Mouse (Mus musculus) gastrocnemius, adult 18-20 months (tissue): ENCODE results near the gene Gfer. TPM values are rescaled to one million over a fixed set of nuclear protein-coding genes. Genes with fewer than 3 reads are reported as not detected.
A peak's percentile ranks its signal among the peaks of the same experiment; 100 is the strongest.

ENCODE experiments used
- DNase-seq: peaks from one replicate; pipeline ENCODE4 v3.0.0; 2021; ENCODE audit warnings: low spot score
- long read RNA-seq, 2 experiments: library from polyadenylated mRNA; stranded (forward); transcript quantifications; one replicate each; pipeline ENCODE4 v2.0.0; 2021
- total RNA-seq, 2 experiments: library from RNA; stranded (reverse); gene quantifications; 2 replicates each; pipeline ENCODE4 v1.2.3; 2021

Gfer gene
- 10 to 100 TPM; 41.1 to 48.3 TPM for total RNA-seq
- long read RNA-seq, experiment 1, transcript Gfer-204 (4 exons, 1,177 nt) = minor isoform, 9 of 53 reads
- long read RNA-seq, experiment 1, transcript Gfer-206 (2 exons, 1,706 nt) = minor isoform, 5 of 53 reads
- long read RNA-seq, experiment 1, transcript Gfer-201 (3 exons, 1,776 nt) = major isoform, 32 of 53 reads
- long read RNA-seq, experiment 1, partial matches to known transcripts = 3 of 53 reads
- long read RNA-seq, experiment 1, other reads (novel, unspliced or antisense) = 2 of 53 reads
- long read RNA-seq, experiment 2, transcript Gfer-204 (4 exons, 1,177 nt) = minor isoform, 8 of 63 reads
- long read RNA-seq, experiment 2, transcript Gfer-206 (2 exons, 1,706 nt) = minor isoform, 5 of 63 reads
- long read RNA-seq, experiment 2, transcript Gfer-201 (3 exons, 1,776 nt) = major isoform, 42 of 63 reads
- long read RNA-seq, experiment 2, partial matches to known transcripts = 3 of 63 reads
- long read RNA-seq, experiment 2, other reads (novel, unspliced or antisense) = 3 of 63 reads

GRCm38 (mm10) chr17:24696011-24696697 lies at the start of gene Gfer, which contains the start of gene Noxo1:
Gene Gfer, minus strand, starts transcription at chr17:24696156.
Gene Noxo1, plus strand, starts transcription at chr17:24696234.
- DNase-seq = peak; percentile 88

DNA sequence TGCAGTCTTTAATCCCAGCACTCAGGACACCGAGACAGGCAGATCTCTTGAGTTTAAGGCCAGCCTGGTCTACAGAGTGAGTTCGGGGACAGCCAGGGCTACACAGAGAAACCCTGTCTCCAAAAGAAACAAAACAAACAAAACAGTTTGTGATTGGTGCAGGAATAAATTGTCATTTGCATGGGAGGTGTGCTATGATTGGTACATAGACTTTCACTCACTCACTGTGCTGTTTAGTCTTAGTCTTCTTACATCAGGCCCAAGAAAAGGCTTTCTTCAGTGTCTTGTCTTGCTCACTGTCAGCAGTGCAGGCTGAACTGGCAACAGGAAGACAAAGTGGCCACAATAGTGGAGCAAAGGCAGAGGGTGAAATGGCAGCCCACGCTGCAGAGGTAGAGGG lies 48.4 kb upstream of the Gfer start:
- DNase-seq = no peak

DNA sequence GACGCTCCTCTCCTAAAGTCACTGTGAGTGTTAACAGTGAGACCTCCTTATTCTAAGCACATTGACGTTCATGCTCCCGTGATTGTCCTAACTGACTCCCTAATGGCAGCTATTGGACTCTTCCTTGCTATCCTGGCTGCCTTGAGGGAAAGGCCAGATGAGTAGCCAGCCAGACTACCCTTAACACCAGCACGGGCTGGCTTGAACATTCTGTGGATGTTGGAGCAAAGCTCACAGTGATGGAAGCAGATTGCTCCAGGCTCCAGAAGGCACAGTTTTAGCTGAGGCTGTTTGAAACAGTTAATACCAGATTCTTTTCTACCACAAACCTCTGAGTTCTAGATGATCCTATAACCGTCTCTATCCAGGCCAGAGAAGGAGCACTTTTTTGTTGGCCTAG lies 47.9 kb upstream of the Gfer start:
- no peak for DNase-seq

- DNase-seq = no peak
These were observed 46.4 kb upstream of the Gfer start for GRCm38 (mm10) chr17:24742307-24742706.

DNA sequence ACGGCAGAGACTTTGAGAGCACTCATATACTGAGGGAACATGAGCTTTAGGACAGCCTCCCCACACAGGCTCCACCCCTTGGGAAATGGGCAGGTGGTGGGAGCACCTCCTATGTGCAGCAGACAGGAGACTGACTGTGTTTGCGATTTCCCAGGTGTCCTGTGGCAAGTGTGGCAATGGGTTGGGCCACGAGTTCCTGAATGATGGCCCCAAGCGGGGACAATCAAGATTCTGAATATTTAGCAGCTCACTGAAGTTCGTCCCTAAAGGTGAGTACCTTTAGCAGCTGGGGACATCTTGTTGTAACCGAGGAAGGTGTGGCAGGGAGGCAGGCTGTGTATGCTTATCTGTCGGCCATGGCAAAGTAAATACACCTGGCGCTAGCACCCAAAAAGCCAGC lies 44.0 kb upstream of the Gfer start:
- DNase-seq = no peak

GRCm38 (mm10) chr17:24738238-24738637 lies 42.3 kb upstream of the Gfer start:
- DNase-seq = no peak

- DNase-seq = no peak
These were observed 41.3 kb upstream of the Gfer start for GRCm38 (mm10) chr17:24737135-24737810.

- DNase-seq = peak; percentile 99
These were observed 40.5 kb upstream of the Gfer start, which contains the start of gene Msrb1 for GRCm38 (mm10) chr17:24736330-24737051. Gene Msrb1, plus strand, starts transcription at chr17:24736642.

DNA sequence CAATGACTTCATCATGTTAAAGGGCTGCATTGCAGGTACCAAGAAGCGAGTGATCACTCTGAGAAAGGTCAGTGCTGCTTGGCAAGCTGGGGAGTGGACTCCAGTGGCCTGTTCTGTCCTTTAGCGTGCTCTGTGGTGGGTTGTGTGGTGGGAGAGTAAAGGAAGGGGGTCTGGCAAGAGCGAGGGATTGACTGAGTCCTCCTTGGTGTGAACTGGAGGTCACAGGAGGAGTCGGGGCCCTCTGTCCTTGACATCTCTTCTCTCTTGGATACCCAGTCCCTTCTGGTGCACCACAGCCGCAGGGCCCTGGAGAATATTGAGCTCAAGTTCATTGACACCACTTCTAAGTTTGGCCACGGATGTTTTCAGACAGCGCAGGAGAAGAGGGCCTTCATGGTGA lies 39.5 kb upstream of the Gfer start:
- no peak for DNase-seq

GRCm38 (mm10) chr17:24734513-24734912 lies 38.6 kb upstream of the Gfer start:
- DNase-seq = no peak

DNA sequence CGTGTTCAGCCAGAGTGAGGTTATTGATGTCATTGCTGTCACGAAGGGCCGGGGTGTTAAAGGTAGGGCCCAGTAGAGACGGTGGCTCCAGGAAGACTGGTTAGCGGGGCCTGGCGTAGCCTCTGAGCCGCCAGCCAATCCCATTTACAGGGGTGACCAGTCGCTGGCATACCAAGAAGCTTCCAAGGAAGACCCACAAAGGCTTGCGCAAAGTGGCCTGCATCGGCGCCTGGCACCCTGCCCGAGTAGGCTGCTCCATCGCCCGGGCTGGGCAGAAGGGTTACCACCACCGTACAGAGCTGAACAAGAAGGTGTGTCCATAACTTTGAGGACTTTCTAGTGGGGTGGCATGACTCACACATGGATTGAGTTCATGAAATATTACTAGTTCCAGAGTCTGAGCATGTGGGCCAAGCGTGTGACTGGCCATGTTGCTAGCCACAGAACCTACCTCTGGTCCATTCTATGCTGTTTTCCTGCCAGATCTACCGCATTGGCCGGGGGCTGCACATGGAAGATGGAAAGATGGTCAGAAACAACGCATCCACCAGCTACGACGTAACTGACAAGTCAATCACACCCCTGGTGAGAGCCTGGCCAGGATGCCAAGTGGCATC lies 37.6 kb upstream of the Gfer start:
- no peak for DNase-seq

- DNase-seq = peak; percentile 89
These were observed 36.4 kb upstream of the Gfer start for GRCm38 (mm10) chr17:24732233-24732935.

DNA sequence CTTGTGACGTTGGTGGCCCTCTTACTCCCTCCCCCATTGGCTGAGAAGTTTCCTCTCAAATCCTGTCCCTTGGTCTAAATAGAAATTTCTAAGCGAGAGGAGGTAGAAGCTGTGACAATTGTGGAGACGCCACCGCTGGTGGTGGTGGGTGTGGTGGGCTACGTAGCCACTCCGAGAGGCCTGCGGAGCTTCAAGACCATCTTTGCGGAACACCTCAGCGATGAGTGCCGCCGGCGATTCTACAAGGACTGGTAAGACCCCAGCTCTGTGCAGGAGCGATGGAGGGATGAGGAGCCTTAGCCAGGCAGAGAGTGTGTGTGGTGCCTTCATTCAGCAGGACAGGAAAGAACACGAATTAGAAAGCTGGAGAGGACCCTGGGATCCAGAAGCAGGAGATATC lies 34.8 kb upstream of the Gfer start:
- DNase-seq = no peak

DNA sequence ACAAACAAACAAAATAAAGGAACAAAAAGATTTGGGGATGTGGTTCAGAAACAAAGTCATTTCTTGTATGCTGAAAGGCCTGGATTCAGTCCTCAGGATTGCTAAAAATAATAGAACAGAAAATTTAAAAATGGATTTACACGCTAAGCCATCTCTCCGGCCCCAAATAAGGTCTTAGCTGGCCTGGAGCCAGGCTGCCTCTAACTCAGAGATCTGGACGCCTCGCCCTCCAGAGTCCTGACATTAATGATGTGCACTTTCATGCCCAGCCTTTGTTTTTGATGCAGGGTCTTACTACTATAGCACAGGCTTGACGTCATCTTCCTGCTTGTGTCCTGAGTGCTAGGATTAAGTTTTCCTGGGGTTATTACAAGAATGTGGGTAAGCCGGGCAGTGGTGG lies 33.1 kb upstream of the Gfer start:
- DNase-seq = peak; percentile 55

DNA sequence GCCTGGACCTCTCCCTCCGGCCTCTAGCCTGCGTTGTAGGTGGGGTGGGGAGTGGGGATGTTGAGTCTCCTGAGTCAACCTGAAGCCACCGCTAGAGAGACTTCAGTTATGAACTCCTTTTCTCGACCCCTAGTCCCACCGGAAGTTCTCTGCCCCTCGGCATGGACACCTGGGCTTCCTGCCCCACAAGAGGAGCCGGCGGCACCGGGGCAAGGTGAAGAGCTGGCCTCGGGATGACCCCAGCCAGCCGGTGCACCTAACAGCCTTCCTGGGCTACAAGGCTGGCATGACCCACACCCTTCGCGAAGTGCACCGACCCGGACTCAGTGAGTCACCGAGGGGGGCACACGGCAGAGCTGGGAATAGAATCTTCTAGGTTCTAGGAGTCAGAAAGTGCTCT lies 32.2 kb upstream of the Gfer start:
- no peak for DNase-seq

DNA sequence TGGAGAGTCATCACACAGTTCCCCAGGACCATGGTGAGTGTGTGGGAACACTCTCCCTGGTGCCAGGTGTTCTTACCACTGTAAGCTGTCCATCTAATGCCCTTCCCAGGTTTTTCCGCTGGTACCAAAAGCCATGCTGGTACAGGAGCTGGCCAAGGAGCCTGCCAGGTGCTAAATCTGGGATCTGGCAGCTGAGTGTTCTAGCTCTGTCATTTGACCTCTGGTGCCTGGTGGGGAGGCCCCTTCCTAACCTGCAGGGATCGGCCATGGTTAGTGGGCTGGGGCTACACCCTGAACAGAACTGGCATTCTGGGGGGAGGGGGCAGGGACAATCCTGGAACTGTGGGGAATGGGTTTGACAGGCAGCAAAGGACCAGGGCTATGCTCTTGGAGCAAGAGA lies 31.7 kb upstream of the Gfer start, which contains the start of gene Rpl3l:
Rpl3l (plus strand) TSS at position 203 of the 400 bp plus-strand sequence.
- DNase-seq = peak; percentile 85

DNA sequence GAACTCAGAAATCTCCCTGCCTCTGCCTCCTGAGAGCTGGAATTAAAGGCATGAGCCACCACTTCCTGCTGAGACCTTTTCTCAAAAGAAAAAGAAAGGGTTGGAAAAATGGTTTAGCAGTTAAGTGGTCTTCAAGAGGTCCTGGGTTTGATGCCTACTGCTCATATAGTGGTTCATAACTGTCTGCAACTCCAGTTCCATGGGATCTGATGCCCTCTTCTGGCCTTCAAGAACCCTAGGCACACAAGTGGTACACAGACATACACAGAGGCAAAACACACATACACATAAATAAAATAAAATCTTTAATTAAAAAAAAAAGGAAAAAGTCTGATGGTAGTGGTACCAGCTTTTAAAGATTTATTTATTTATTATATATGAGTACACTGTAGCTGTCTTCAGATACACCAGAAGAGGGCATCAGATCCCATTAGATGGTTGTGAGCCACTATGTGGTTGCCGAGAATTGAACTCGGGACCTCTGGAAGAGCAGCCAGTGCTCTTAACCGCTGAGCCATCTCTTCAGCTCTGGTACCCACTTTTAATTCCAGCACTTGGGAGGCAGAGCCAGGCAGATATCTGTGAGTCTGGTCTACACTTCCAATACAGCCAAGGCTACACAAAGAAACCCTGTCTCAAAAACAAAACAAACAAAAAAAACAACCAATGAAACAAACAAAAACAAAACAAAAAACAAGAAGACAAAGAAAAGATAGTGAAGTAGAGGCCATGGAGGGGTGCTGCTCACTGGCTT lies 29.9 kb upstream of the Gfer start:
- no peak for DNase-seq

GRCm38 (mm10) chr17:24724184-24724583 lies 28.2 kb upstream of the Gfer start, which contains the start of gene Ndufb10:
Gene Ndufb10, minus strand, starts transcription at chr17:24724478.
- peak; percentile 96 for DNase-seq

DNA sequence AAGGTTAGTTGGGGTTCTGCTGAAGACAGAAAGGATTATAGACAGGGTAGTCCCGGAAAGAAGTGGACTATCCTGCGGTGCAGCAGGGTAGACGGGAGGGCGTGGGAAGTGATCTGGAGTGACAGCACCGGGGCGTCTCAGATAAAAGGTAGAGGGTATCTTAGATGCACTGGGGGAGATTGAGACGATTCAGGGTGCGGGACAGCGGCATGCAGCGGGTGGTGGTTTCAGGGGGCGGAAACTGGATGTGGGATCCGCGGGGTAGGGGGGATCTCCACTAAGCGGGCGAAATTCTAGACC lies 27.9 kb upstream of the Gfer start:
- DNase-seq = no peak
